Mouse (Mus musculus) frontal cortex, postnatal 36 days (tissue): Measurements from ENCODE around the gene Med13l.

Source experiments
- DNase-seq, 2 experiments: peaks; one replicate each; pipeline ENCODE4 v3.0.0; 2022; ENCODE audit warnings: low spot score in 2 of 2

Gene Med13l

DNA sequence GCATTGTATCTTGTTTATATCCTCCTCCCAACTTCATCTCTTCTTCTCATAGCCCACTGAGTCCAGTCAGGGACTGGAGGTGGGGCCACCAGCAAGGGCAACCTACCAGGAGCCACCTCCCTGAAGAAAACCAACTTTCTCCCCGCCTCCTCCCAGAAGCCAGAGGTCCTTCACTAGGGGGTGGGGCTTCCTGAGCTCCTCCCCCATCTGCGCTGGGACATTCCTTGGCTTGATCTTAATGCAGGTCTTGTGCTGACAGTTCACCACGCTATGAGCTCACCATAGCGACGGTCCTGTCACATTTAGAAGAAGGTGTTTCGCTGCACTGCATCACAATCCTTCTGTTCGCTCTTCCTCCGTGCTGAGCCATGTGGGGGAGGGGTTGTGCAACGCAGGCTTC is 229.3 kb downstream of the Med13l start:
- no peak for DNase-seq

GRCm38 (mm10) chr5:118797811-118798210 is 237.3 kb downstream of the Med13l start:
- no peak for DNase-seq

- no peak for DNase-seq
Observed at GRCm38 (mm10) chr5:118801592-118801991, 241.1 kb downstream of the Med13l start.

DNA sequence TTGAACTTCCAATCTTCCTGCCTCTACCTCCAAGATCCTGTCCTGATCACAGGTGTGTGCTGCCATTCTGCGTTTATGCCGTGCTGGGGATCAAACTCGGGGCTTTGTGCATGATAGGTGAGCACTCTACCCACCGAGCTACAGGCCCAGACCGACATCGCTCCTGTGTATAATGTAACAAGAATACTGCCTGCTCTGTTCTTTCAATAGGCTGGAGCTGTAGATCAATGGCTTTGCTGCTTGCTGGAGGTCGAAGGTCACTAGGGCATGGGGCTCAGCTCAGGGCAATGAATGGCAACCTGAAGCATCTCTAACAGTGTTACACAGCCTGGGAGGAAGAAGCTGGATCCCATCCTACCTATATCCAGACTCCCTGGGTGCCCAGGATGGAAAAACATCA is 241.6 kb downstream of the Med13l start:
- DNase-seq = no peak

DNA sequence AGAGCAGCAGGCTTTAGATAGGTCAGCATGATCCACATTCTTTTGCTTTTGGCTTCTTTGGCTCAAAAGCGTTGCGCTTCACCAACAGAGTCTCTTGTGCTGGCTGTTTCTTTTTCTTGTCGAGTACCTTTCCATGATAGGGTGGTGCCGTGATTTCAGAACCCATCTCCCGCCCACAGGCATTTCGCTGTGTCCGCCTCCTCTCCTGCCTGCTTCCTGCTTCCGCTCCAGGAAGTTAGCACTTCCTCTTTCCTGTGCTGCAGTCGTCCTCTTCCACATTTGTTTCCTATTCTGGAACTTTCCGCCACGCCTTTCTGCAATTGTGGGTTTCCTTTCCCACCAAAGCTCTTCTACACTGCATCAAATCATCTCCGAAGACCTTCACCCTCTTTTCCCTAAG is 248.5 kb downstream of the Med13l start:
- no peak for DNase-seq

- DNase-seq = no peak
Observed at GRCm38 (mm10) chr5:118809588-118809987, 249.1 kb downstream of the Med13l start.

- no peak for DNase-seq
Observed at GRCm38 (mm10) chr5:118811690-118812089, 251.2 kb downstream of the Med13l start.

- no peak for DNase-seq
Observed at GRCm38 (mm10) chr5:118812421-118812820, 251.9 kb downstream of the Med13l start.

GRCm38 (mm10) chr5:118812947-118813401 is 252.5 kb downstream of the Med13l start:
- no peak for DNase-seq

DNA sequence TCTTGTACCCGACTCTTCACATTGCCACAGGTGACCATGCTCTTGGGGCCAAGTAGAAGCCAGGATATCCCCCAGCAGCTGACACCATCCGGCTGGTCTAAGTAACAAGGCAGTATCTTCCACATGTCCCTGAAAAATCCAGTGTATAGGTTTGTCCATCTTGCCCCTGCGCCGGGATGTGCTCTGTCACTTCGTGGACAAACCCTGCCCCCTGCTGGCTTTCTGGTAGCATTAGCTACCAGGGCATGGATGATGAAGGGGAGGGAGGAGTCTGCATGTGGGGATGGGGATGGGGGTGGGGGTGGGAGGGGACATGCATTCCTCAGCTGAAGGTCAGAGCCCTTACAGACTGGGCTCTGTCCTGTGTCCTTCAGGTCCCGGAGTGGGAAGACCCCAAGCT is 253.6 kb downstream of the Med13l start:
- DNase-seq = no peak
